Mouse (Mus musculus) hindbrain, embryonic 15.5 days (tissue): ENCODE data around the gene Enox1. TPM values are rescaled to one million over a fixed set of nuclear protein-coding genes. Genes with fewer than 3 reads are reported as not detected.
A peak's percentile ranks its signal among the peaks of the same experiment; 100 is the strongest.

Source experiments
- ATAC-seq: fragments of 200-750 bp; cut with Nextera tagmentation; 2 replicates; pipeline ENCODE4 v1.8.0; 2017; ENCODE audit warnings: low read depth, moderate number of reproducible peaks, moderate TSS enrichment; ENCODE audit not compliant: low FRiP score
- H3K27ac ChIP-seq: fragments of 300-500 bp; sonication (generic); replicated peaks from 2 replicates; pipeline ENCODE4 v1.5.1; 2015; ENCODE audit warnings: mild to moderate bottlenecking, inconsistent platforms
- H3K27me3 ChIP-seq: fragments of 300-500 bp; sonication (generic); 2 replicates; pipeline ENCODE4 v1.6.1; 2015; ENCODE audit warnings: control low read depth, inconsistent platforms
- H3K36me3 ChIP-seq: fragments of 300-500 bp; sonication (generic); 2 replicates; pipeline ENCODE4 v1.6.1; 2015; ENCODE audit warnings: control low read depth, inconsistent platforms
- H3K4me1 ChIP-seq: fragments of 300-500 bp; sonication (generic); replicated peaks from 2 replicates; pipeline ENCODE4 v1.6.1; 2015; ENCODE audit warnings: control low read depth, inconsistent platforms
- H3K4me2 ChIP-seq: fragments of 300-500 bp; sonication (generic); 2 replicates; pipeline ENCODE4 v1.6.1; 2015; ENCODE audit warnings: moderate library complexity, mild to moderate bottlenecking, inconsistent platforms
- H3K4me3 ChIP-seq: fragments of 300-500 bp; sonication (generic); 2 replicates; pipeline ENCODE4 v1.5.1; 2015; ENCODE audit warnings: mild to moderate bottlenecking, inconsistent platforms
- H3K9ac ChIP-seq: fragments of 300-500 bp; sonication (generic); 2 replicates; pipeline ENCODE4 v1.6.1; 2015; ENCODE audit warnings: inconsistent platforms
- H3K9me3 ChIP-seq: fragments of 300-500 bp; sonication (generic); 2 replicates; pipeline ENCODE4 v1.6.1; 2016; ENCODE audit warnings: control low read depth, inconsistent platforms
- whole genome bisulfite sequencing: fragments of 180-500 bp; shearing (Covaris S2); methylation state at CpG from one replicate; pipeline ENCODE4 v1.1.7; 2015; 5-methylcytosine and 5-hydroxymethylcytosine counted together
- polyA plus RNA-seq: library from polyadenylated mRNA; unstranded; fragments of >200 nt; fragmentation: Nextera tagmentation; extraction: Ambion mirVana; gene quantifications from 2 replicates; pipeline ENCODE4 v1.2.1, GENCODE M21; 2015

Gene Enox1
- polyA plus RNA-seq, 1 experiment from 2014 or later: 43.5 TPM

DNA sequence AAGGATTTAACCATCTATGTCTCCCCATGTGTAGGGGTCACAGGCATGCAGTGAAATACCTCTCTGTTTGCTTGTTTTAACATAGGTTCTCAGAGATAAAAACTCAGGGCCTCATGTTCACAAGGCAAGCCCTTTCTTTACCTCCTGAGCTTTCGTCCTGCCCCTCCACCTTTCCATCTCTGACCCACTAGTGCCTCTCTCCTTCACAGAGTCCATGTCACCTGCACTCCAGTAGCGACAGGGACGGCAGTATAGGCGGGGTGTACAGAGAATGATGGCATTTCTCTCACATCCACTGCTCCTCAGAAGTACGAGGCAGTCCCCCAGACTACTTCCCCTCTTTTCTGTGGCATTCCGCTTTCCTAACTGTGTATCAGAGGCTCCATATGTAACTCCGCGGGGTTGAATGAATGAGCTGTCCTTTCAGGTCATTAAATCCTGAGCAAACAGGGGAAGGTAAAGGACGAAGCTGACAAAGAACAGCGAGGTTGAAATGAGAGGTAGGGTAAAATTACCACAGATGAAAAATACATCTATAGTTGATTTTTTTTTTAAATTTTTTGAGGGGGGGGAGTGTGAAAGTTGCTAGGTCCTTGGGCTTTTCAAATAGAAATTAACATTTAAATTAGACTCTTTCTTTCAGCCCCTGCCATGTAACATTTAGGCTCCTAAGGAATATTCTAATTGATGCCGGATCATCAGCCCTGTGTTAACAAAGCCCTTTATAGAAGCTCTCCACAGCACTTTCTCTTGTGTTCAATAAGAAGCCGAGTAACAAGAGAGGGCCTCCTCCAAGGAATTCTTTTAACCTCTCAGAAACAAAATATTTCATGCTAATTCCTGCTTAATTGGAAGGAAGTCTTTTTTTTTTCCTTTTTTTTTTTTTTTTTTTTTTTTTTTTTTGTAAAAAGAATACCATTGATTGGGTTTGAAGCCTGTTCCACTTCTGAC, 470.3 kb downstream of the Enox1 start:
- ATAC-seq: no peak
- Histone ChIP-seq H3K9ac (no peak overlapping the region), H3K9me3 (no peaks in the 10 kb centered on the region), H3K27me3 (no peaks in the 10 kb centered on the region), H3K4me1 (peaks cover 23% of the 10 kb centered on the region), H3K4me3 (no peak overlapping the region), H3K4me2 (no peak overlapping the region), H3K36me3 (no peaks in the 10 kb centered on the region), H3K27ac (peak overlapping the region; percentile 50)
- WGBS: 24% methylated on average over 12 of the region's 12 CpGs

DNA sequence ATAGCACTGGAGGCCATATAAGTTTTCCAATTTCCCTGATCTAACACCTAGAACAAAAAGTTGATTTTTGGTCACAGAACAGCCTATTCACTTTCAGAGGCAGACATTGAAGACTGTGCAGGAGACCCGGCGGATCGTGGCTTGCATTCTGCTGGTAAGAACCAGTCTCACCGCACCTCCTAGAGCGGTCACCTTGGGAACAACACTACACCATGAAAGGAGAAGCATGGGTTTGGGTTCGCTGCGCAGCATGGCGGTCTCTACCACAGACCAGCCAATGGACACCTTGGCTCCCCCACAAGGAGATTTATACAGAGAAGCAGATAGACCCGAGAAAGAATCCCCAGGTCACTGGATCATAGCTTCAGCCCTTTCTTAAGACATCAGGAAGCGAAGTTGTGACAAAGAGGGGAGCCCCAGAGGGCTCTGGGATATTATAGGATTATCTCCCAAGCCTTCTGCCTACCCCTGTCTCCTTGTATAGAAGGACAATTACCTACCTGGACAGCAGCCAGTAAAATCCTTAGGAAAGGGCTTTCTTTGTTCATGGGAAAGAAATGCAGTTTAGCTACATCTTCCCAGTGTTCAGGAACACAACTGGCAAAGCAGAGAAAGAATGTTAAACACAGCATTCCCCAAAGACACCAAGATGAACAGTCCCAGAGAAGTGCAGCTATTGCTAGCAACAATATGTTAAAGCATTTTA, 476.1 kb downstream of the Enox1 start:
- H3K4me2 ChIP-seq: no peak overlapping the region
- H3K9ac ChIP-seq: no peak overlapping the region
- H3K4me1 ChIP-seq: peaks cover 43% of the 10 kb centered on the region
- H3K4me3 ChIP-seq: no peak overlapping the region
- ATAC-seq: no peak
- H3K27me3 ChIP-seq: no peaks in the 10 kb centered on the region
- 85% methylated on average over 10 of the region's 10 CpGs for WGBS
- peak overlapping the region; percentile 12; the same call in 1 of the 2 replicates for H3K27ac ChIP-seq
- no peaks in the 10 kb centered on the region for H3K36me3 ChIP-seq
- no peaks in the 10 kb centered on the region for H3K9me3 ChIP-seq

DNA sequence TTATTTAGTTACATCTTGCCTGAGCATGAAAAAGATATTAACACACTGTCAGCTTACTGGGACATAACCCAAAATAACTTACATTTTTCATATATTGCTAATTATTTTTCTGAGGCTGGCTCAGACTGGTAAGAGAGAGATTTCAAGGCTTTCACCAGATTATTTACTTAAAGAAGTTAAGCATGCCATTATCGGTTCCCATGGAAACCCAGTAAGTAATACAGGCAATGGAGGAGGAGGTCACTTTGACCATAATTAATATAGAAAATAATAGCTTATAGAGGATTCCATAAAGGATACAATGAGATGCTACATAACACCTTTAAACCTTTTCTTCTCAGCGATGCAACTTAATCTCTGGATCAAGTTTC, 476.6 kb downstream of the Enox1 start:
- peaks cover 43% of the 10 kb centered on the region for H3K4me1 ChIP-seq
- H3K4me2 ChIP-seq: no peak overlapping the region
- no peaks in the 10 kb centered on the region for H3K27me3 ChIP-seq
- no peak for ATAC-seq
- no peaks in the 10 kb centered on the region for H3K36me3 ChIP-seq
- 70% methylated on average over 2 of the region's 2 CpGs for WGBS
- H3K27ac ChIP-seq: no peak overlapping the region
- no peaks in the 10 kb centered on the region for H3K9me3 ChIP-seq
- no peak overlapping the region for H3K9ac ChIP-seq
- H3K4me3 ChIP-seq: no peak overlapping the region

DNA sequence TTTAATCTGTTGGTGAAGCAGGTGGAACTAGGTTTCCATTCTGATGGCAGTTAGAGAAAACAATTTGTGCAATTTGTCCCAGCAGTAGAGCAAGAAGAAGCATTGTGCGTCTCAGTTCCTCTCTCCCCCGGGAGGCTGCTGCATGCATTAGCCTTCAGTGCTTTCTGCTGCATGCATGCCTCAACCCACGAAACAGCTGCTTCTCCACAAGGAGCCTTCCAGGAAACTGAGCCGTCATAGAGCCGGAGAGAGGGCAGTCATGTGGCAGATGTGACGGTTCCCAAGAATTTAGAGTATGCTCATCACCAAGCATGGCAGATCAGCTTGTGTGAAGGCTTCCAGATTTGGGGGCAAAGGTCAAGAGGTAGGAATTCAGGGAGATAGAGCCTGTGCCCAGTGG, 480.4 kb downstream of the Enox1 start:
- no peak overlapping the region for H3K9ac ChIP-seq
- H3K27me3 ChIP-seq: no peaks in the 10 kb centered on the region
- ATAC-seq: no peak
- WGBS: 11% methylated on average over 6 of the region's 6 CpGs
- H3K9me3 ChIP-seq: no peaks in the 10 kb centered on the region
- H3K4me1 ChIP-seq: peaks cover 50% of the 10 kb centered on the region
- no peak overlapping the region for H3K4me3 ChIP-seq
- H3K4me2 ChIP-seq: no peak overlapping the region
- no peaks in the 10 kb centered on the region for H3K36me3 ChIP-seq
- peak overlapping the region; percentile 47; the same call in 1 of the 2 replicates for H3K27ac ChIP-seq

DNA sequence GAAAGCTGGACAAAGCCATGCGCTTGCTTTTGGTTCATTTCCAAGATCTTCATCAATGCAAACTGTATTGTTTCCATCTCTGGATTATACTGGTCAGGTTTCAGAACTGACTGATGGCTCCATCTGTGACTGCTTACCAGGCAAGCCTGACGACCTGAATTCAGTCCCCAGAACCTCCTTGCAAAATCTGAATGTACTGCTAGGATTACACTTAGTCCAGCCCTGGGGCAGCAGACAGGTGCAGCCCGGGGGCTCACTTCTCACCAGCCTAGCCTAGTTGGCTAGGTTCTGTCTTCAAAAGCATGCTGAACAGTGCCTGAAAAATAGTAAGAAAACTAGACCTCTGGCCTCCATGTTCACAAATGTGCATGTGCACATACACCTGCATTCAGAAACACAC, 481.6 kb downstream of the Enox1 start:
- no peak overlapping the region for H3K4me3 ChIP-seq
- ATAC-seq: no peak
- no peak overlapping the region for H3K27ac ChIP-seq
- no peaks in the 10 kb centered on the region for H3K27me3 ChIP-seq
- peaks cover 44% of the 10 kb centered on the region for H3K4me1 ChIP-seq
- 81% methylated on average over 3 of the region's 3 CpGs for WGBS
- H3K4me2 ChIP-seq: no peak overlapping the region
- no peak overlapping the region for H3K9ac ChIP-seq
- H3K36me3 ChIP-seq: no peaks in the 10 kb centered on the region
- no peaks in the 10 kb centered on the region for H3K9me3 ChIP-seq

DNA sequence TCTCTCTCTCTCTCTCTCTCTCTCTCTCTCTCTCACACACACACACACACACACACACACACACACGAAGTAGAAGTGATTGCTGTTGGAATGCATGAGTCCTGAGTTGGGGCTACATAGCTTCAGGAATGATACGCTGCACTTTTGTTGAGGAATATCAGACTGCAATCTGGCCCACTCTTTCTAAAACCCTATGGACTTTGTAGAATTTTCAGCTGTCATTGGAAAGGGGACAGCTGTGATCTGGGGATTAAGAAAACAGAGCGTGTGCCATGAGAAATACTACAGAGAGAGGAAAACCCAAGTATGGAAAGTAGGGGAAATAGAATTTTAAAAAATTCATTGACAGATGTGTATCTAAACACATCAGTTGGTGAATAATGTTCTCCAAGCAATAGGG, 482.1 kb downstream of the Enox1 start:
- Histone ChIP-seq H3K4me2 (no peak overlapping the region), H3K9ac (no peak overlapping the region), H3K27ac (no peak overlapping the region), H3K4me3 (no peak overlapping the region), H3K36me3 (no peaks in the 10 kb centered on the region), H3K9me3 (no peaks in the 10 kb centered on the region), H3K27me3 (no peaks in the 10 kb centered on the region), H3K4me1 (peaks cover 41% of the 10 kb centered on the region)
- ATAC-seq: no peak
- WGBS: 82% methylated on average over 3 of the region's 3 CpGs

DNA sequence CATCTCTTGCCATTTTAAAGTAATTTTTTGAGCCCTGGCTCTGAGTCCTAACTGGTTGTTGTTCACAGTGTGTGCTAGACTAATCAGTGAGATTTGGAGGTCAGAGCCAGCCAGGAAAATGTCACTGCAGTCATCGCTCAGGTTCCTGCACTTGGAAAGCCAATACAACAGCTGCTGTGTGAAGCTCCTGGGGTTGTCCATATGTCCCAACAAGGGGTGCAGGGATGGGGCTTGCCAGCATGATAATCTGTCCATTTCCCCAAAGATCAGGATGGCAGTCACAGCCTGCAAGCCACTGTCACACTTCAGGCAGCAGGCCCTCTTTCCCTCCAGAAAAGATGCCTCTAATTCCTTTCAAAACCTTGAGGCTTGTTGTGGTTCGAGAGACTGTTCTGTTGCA, 483.0 kb downstream of the Enox1 start:
- H3K36me3 ChIP-seq: no peaks in the 10 kb centered on the region
- peak; percentile 67 for ATAC-seq
- H3K4me3 ChIP-seq: no peak overlapping the region
- WGBS: 54% methylated on average over 2 of the region's 2 CpGs
- peak overlapping the region; percentile 32; the same call in 1 of the 2 replicates for H3K27ac ChIP-seq
- H3K4me1 ChIP-seq: peaks cover 41% of the 10 kb centered on the region
- H3K4me2 ChIP-seq: no peak overlapping the region
- H3K9me3 ChIP-seq: no peaks in the 10 kb centered on the region
- H3K27me3 ChIP-seq: no peaks in the 10 kb centered on the region
- no peak overlapping the region for H3K9ac ChIP-seq

DNA sequence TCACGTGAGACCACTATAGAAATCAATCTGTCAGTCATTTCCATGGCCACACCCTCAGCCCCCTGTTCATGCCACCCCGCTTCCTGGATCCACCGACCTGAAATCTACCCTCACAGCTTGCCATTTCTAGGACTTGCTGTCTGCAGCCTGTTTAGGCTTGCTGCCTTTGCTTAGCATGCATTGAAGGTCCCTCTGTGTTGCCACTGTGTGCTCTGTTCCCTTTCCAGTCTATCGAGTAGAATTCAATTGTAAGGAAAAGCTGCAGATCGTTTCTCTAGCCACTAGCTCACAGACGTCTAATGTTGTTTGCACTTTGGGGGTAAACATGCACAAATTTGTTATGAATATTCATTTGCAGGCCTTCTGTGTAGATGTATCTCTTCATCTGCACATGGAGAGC, 485.8 kb downstream of the Enox1 start:
- Histone ChIP-seq H3K9me3 (no peaks in the 10 kb centered on the region), H3K27me3 (no peaks in the 10 kb centered on the region), H3K36me3 (no peaks in the 10 kb centered on the region), H3K4me1 (peaks cover 21% of the 10 kb centered on the region), H3K4me3 (no peak overlapping the region), H3K9ac (no peak overlapping the region), H3K27ac (no peak overlapping the region), H3K4me2 (no peak overlapping the region)
- no peak for ATAC-seq
- 64% methylated on average over 6 of the region's 6 CpGs for WGBS

DNA sequence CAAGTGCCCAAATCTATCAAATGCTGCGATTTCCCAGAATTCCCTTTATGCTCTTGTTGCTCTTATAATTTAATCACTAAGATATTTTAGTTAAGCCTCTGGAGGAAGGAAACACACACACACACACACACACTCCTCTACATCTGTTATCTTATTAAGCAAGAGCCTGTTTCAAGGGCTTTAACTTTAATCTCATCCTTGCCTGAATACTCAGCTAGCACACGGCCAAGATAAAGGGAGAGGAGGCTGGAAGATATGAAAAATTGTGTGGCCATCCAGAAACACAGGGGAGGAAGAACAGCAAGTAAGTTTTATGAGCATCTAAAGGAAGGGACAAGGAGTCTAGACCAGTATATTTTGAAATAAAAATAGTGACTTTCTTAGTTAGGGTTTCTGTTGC, 489.6 kb downstream of the Enox1 start:
- no peak overlapping the region for H3K27ac ChIP-seq
- 84% methylated on average over 2 of the region's 2 CpGs for WGBS
- H3K4me1 ChIP-seq: 0 out of 2 replicates have a peak, but pooled peaks cover 4% of the 10 kb centered on the region
- no peak overlapping the region for H3K9ac ChIP-seq
- no peak overlapping the region for H3K4me3 ChIP-seq
- no peaks in the 10 kb centered on the region for H3K9me3 ChIP-seq
- no peak overlapping the region for H3K4me2 ChIP-seq
- H3K27me3 ChIP-seq: no peaks in the 10 kb centered on the region
- no peak for ATAC-seq
- no peaks in the 10 kb centered on the region for H3K36me3 ChIP-seq

DNA sequence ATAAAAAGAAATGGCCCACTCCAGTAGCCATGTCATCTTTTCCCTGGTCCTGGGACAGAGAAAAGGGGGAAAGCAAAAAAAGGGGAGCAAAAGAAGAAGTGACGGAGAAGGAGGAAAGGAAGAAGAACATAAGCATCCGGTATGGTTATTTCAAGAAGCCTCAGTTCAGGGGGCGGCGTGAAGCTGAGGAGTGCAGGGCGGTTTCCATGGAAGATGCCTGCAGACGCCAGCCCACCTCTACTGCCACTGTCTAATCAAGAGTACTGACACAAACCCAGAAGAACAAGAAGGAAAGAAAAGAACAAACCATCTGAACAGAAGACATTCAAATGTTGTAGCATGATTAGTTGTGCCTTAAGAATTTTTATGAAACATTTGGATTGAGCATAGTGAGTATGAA, 490.5 kb downstream of the Enox1 start:
- Histone ChIP-seq H3K9me3 (no peaks in the 10 kb centered on the region), H3K36me3 (no peaks in the 10 kb centered on the region), H3K4me3 (no peak overlapping the region), H3K27ac (no peak overlapping the region), H3K9ac (no peak overlapping the region), H3K4me1 (0 out of 2 replicates have a peak, but pooled peaks cover under 1% of the 10 kb centered on the region), H3K27me3 (no peaks in the 10 kb centered on the region), H3K4me2 (no peak overlapping the region)
- ATAC-seq: no peak
- 93% methylated on average over 6 of the region's 6 CpGs for WGBS

DNA sequence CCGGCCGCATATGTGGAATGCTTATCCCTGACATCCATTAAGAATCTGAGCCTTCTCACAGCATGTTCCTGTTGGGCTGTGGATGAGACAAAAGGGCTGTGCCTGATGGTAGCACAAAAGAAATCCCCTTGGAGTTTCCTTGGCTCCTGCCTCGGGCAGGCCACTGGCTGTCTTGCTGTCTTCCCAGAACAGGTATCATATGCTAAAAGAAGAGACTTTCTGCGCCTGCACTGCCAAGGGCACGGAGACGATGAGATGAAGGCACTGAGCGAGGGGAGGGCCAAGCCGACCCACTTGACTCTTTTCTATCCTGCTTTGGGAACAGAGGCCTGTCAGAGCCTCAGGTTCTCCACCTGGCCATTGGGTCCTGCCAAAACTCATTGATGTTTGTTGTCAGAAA, 491.7 kb downstream of the Enox1 start:
- no peak overlapping the region for H3K9ac ChIP-seq
- no peak for ATAC-seq
- no peaks in the 10 kb centered on the region for H3K27me3 ChIP-seq
- H3K27ac ChIP-seq: no peak overlapping the region
- no peaks in the 10 kb centered on the region for H3K9me3 ChIP-seq
- no peaks in the 10 kb centered on the region for H3K36me3 ChIP-seq
- WGBS: 63% methylated on average over 8 of the region's 8 CpGs
- no peaks in the 10 kb centered on the region for H3K4me1 ChIP-seq
- H3K4me2 ChIP-seq: no peak overlapping the region
- H3K4me3 ChIP-seq: no peak overlapping the region

DNA sequence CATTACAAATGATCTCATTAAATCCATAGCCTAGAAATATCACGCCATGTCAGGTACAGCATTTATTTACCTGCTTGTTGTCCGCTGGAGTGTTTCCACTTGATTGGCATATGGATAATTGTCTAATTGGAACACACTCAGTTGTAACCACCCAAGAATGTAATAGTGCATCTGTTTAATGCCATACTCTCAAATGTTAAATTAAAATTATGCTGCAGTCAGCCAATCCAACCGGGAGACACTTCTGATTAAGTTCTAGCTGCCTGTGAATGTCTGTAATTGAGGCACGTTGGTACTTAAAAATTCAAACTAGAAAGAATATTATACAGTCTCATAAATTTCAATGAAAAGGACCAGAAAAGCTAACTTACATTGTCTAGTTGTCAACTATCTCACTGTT, 502.2 kb downstream of the Enox1 start:
- no peak overlapping the region for H3K4me2 ChIP-seq
- H3K27ac ChIP-seq: no peak overlapping the region
- 47% methylated on average over 4 of the region's 4 CpGs for WGBS

More for the DNA sequence above, 502.2 kb downstream of the Enox1 start:
- 0 out of 2 replicates have a peak, but pooled peaks have one; percentile 23 for ATAC-seq
- Histone ChIP-seq H3K27me3 (no peaks in the 10 kb centered on the region), H3K4me1 (0 out of 2 replicates have a peak, but pooled peaks cover 4% of the 10 kb centered on the region), H3K36me3 (no peaks in the 10 kb centered on the region), H3K4me3 (no peak overlapping the region), H3K9me3 (no peaks in the 10 kb centered on the region), H3K9ac (no peak overlapping the region)
